Mouse (Mus musculus) neutrophil, adult 5-6 weeks (primary cell): ENCODE results near the gene Cdh4. TPM values are rescaled to one million over a fixed set of nuclear protein-coding genes. Genes with fewer than 3 reads are reported as not detected.

Experiments used
- ATAC-seq: fragments of 151-379, 151-347 bp; 2 replicates; pipeline ENCODE4 v1.8.0; 2017; ENCODE audit warnings: mild to moderate bottlenecking, moderate TSS enrichment; ENCODE audit not compliant: insufficient number of reproducible peaks, poor library complexity, low FRiP score, severe bottlenecking; ENCODE audit errors: extremely low read depth
- total RNA-seq: library from RNA; stranded (forward); fragments of 200-1000 nt; gene quantifications from 2 replicates; pipeline ENCODE4 v1.2.3, GENCODE M21; 2017

Cdh4 gene
- total RNA-seq, 1 experiment from 2014 or later = not detected

- no peak for ATAC-seq
Measured at GRCm38 (mm10) chr2:179459196-179459595, 17.0 kb downstream of the Cdh4 start.

- ATAC-seq = no peak
Measured at GRCm38 (mm10) chr2:179459606-179460005, 17.4 kb downstream of the Cdh4 start.

- ATAC-seq = no peak
Measured at GRCm38 (mm10) chr2:179463514-179463913, 21.3 kb downstream of the Cdh4 start.

GRCm38 (mm10) chr2:179467839-179468445, 25.7 kb downstream of the Cdh4 start:
- ATAC-seq = no peak

GRCm38 (mm10) chr2:179476622-179477021, 34.4 kb downstream of the Cdh4 start:
- ATAC-seq = no peak

- no peak for ATAC-seq
Measured at GRCm38 (mm10) chr2:179480800-179481200, 38.6 kb downstream of the Cdh4 start.

GRCm38 (mm10) chr2:179481363-179481762, 39.1 kb downstream of the Cdh4 start:
- no peak for ATAC-seq

- ATAC-seq = no peak
Measured at GRCm38 (mm10) chr2:179488526-179489139, 46.4 kb downstream of the Cdh4 start.

- ATAC-seq = no peak
Measured at GRCm38 (mm10) chr2:179491891-179492290, 49.7 kb downstream of the Cdh4 start.

- no peak for ATAC-seq
Measured at GRCm38 (mm10) chr2:179494276-179494675, 52.0 kb downstream of the Cdh4 start.

- no peak for ATAC-seq
Measured at GRCm38 (mm10) chr2:179510439-179510838, 68.2 kb downstream of the Cdh4 start.

- no peak for ATAC-seq
Measured at GRCm38 (mm10) chr2:179516559-179516958, 74.3 kb downstream of the Cdh4 start.

GRCm38 (mm10) chr2:179518456-179519032, 76.3 kb downstream of the Cdh4 start:
- ATAC-seq = no peak

- ATAC-seq = no peak
Measured at GRCm38 (mm10) chr2:179519161-179519560, 76.9 kb downstream of the Cdh4 start.

- ATAC-seq = no peak
Measured at GRCm38 (mm10) chr2:179519931-179520330, 77.7 kb downstream of the Cdh4 start.

GRCm38 (mm10) chr2:179520941-179521340, 78.7 kb downstream of the Cdh4 start:
- ATAC-seq = no peak

- no peak for ATAC-seq
Measured at GRCm38 (mm10) chr2:179521444-179521843, 79.2 kb downstream of the Cdh4 start.

- no peak for ATAC-seq
Measured at GRCm38 (mm10) chr2:179522141-179522540, 79.9 kb downstream of the Cdh4 start.

GRCm38 (mm10) chr2:179526976-179527375, 84.7 kb downstream of the Cdh4 start:
- ATAC-seq = no peak

GRCm38 (mm10) chr2:179530436-179531040, 88.3 kb downstream of the Cdh4 start:
- ATAC-seq = no peak
